Mouse (Mus musculus): ENCODE results near the gene Triap1. TPM values are rescaled to one million over a fixed set of nuclear protein-coding genes. Genes with fewer than 3 reads are reported as not detected.

The Triap1 gene
- polyA plus RNA-seq, 1 experiment from 2014 or later, result 50.1 TPM

- Histone ChIP-seq H3K36me3 (ENCODE audit: control insufficient read depth, insufficient read depth, low read length) (no peaks in the 10 kb centered on the region), H3K9ac (replicated peaks; ENCODE audit: low read length) (no peak overlapping the region), H3K4me1 (ENCODE audit: control insufficient read depth, insufficient read depth, low read length) (peaks cover 14% of the 10 kb centered on the region), H3K27ac (replicated peaks; ENCODE audit: low read depth, low read length) (no peak overlapping the region), H3K4me2 (ENCODE audit: low read length) (no peak overlapping the region), H3K9me3 (ENCODE audit: control insufficient read depth, low read length) (no peaks in the 10 kb centered on the region), H3K27me3 (ENCODE audit: control insufficient read depth, insufficient read depth, low read length) (no peaks in the 10 kb centered on the region), H3K4me3 (replicated peaks; ENCODE audit: low read depth, low read length) (no peak overlapping the region)
- DNase-seq (no peak), ATAC-seq (ENCODE audit: low FRiP score, low TSS enrichment) (no peak)
- WGBS, result 81% methylated on average over 10 of the region's 10 CpGs
Measured at GRCm38 (mm10) chr5:115312816-115313667, 28.0 kb upstream of the Triap1 start.

- Histone ChIP-seq H3K27me3 (ENCODE audit: control insufficient read depth, insufficient read depth, low read length) (no peaks in the 10 kb centered on the region), H3K4me3 (replicated peaks; ENCODE audit: low read depth, low read length) (no peak overlapping the region), H3K27ac (replicated peaks; ENCODE audit: low read depth, low read length) (no peak overlapping the region), H3K4me1 (ENCODE audit: control insufficient read depth, insufficient read depth, low read length) (peaks cover 18% of the 10 kb centered on the region), H3K9ac (replicated peaks; ENCODE audit: low read length) (no peak overlapping the region), H3K36me3 (ENCODE audit: control insufficient read depth, insufficient read depth, low read length) (no peaks in the 10 kb centered on the region), H3K4me2 (ENCODE audit: low read length) (no peak overlapping the region), H3K9me3 (ENCODE audit: control insufficient read depth, low read length) (no peaks in the 10 kb centered on the region)
- ATAC-seq (ENCODE audit: low FRiP score, low TSS enrichment) (no peak), DNase-seq (no peak)
- 34% methylated on average over 5 of the region's 5 CpGs for WGBS
Measured at GRCm38 (mm10) chr5:115313668-115313943, 27.4 kb upstream of the Triap1 start.

- H3K4me3 ChIP-seq (replicated peaks; ENCODE audit: low read depth, low read length), result no peak overlapping the region
- H3K27ac ChIP-seq (replicated peaks; ENCODE audit: low read depth, low read length), result peak overlapping the region; percentile 71
- H3K9ac ChIP-seq (replicated peaks; ENCODE audit: low read length), result 0 out of 2 replicates have a peak overlapping the region, but pooled peaks have one; percentile 37
- H3K4me1 ChIP-seq (ENCODE audit: control insufficient read depth, insufficient read depth, low read length), result peaks cover 28% of the 10 kb centered on the region
- peak; percentile 33 for DNase-seq
- peak overlapping the region; percentile 22; the same call in 1 of the 2 replicates for H3K4me2 ChIP-seq (ENCODE audit: low read length)
- no peaks in the 10 kb centered on the region for H3K36me3 ChIP-seq (ENCODE audit: control insufficient read depth, insufficient read depth, low read length)
- ATAC-seq (ENCODE audit: low FRiP score, low TSS enrichment), result no peak; the same call in 1 of the 2 replicates
- 3% methylated on average over 14 of the region's 14 CpGs for WGBS
- no peaks in the 10 kb centered on the region for H3K9me3 ChIP-seq (ENCODE audit: control insufficient read depth, low read length)
- H3K27me3 ChIP-seq (ENCODE audit: control insufficient read depth, insufficient read depth, low read length), result no peaks in the 10 kb centered on the region
Measured at GRCm38 (mm10) chr5:115316968-115317644, 23.9 kb upstream of the Triap1 start.

DNA sequence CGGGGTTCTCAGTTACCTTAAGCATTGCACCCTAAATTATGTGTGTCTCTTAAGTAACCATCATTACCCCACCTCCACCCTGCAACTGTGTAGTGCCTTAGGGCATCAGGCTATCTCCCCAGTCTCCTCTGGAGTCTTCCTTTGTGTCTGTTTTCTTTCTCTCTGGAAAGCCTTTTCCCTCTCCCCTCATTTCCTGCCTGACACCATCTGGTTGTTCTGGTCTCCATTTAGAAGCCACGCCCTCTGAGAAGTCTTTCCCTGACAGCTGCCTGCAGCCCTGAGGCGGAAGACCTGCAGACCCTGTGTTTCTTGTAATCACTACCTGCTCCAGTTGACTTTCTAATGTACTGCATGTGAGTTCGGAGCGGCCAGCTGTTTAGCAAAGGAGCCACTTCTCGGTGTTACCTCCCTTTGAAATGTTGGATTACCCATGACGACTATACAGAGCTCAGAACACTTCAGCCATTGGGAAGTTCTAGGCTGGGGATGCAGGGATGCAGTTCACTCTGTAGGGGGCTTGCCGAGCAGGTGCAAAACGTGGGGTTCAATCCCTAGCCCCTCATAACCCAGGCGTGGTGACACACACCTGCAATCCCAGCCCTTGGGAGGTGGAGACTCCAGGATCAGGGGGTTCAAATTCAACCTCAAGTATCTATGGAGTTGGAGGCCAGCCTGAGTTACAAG is 23.2 kb upstream of the Triap1 start:
- no peaks in the 10 kb centered on the region for H3K27me3 ChIP-seq (ENCODE audit: control insufficient read depth, insufficient read depth, low read length)
- H3K4me2 ChIP-seq (ENCODE audit: low read length), result peak overlapping the region; percentile 3; the same call in 1 of the 2 replicates
- DNase-seq (peak; percentile 66), ATAC-seq (ENCODE audit: low FRiP score, low TSS enrichment) (no peak; the same call in 1 of the 2 replicates)
- H3K4me3 ChIP-seq (replicated peaks; ENCODE audit: low read depth, low read length), result no peak overlapping the region
- H3K4me1 ChIP-seq (ENCODE audit: control insufficient read depth, insufficient read depth, low read length), result peaks cover 28% of the 10 kb centered on the region
- WGBS, result 8% methylated on average over 10 of the region's 10 CpGs
- H3K36me3 ChIP-seq (ENCODE audit: control insufficient read depth, insufficient read depth, low read length), result no peaks in the 10 kb centered on the region
- H3K9me3 ChIP-seq (ENCODE audit: control insufficient read depth, low read length), result no peaks in the 10 kb centered on the region
- H3K9ac ChIP-seq (replicated peaks; ENCODE audit: low read length), result no peak overlapping the region
- H3K27ac ChIP-seq (replicated peaks; ENCODE audit: low read depth, low read length), result peak overlapping the region; percentile 71

DNA sequence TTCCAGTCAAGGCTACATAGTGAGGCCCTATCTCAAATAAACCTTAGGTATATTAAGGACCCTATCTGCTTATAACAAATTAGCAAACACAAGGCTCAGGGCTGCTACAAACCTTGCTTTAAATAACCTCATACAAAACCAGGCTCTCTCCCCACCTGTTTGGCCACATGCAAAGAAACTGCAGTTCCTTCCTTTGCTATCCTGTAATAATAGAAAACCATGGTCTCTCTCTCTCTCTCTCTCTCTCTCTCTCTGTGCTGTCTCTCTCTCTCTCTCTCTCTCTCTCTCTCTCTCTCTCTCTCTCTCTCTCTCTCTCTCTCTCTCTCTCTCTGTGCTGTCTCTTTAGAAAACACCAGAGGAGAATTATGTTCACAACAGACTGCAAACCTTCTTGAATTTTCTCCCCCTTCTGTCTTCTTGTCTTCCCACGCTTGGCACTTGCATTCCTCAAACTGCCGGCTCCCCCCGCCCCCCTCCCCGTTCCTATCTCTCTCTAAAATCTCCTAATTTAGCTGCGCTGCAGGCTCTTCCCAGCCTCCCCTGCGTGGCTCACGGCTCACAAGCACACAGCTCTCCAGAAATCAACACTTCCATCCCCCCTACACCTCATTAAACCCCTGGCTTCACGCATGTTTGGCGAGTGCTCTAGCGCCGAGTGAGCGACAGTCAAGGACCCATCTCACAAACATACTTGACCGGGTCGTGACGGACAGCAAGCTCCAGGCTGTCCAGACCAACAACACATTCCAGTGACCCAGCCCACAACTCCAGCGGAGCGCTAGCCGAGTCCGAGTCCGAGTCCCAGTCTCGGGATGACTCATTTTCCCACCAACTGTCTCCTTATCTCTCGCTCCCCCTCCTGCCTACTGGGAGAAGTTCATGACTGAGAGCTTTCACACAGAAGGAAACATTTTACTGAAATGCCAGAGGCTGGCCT is 21.8 kb upstream of the Triap1 start:
- no peaks in the 10 kb centered on the region for H3K36me3 ChIP-seq (ENCODE audit: control insufficient read depth, insufficient read depth, low read length)
- peak; percentile 83 for DNase-seq
- H3K27me3 ChIP-seq (ENCODE audit: control insufficient read depth, insufficient read depth, low read length), result no peaks in the 10 kb centered on the region
- peak overlapping the region; percentile 75 for H3K4me2 ChIP-seq (ENCODE audit: low read length)
- peaks cover 28% of the 10 kb centered on the region for H3K4me1 ChIP-seq (ENCODE audit: control insufficient read depth, insufficient read depth, low read length)
- peak overlapping the region; percentile 26; the same call in 1 of the 2 replicates for H3K9ac ChIP-seq (replicated peaks; ENCODE audit: low read length)
- H3K9me3 ChIP-seq (ENCODE audit: control insufficient read depth, low read length), result no peaks in the 10 kb centered on the region
- peak overlapping the region; percentile 57 for H3K27ac ChIP-seq (replicated peaks; ENCODE audit: low read depth, low read length)
- peak; percentile 46; the same call in 1 of the 2 replicates for ATAC-seq (ENCODE audit: low FRiP score, low TSS enrichment)
- whole genome bisulfite sequencing, result under 1% methylated on average over 22 of the region's 22 CpGs
- H3K4me3 ChIP-seq (replicated peaks; ENCODE audit: low read depth, low read length), result peak overlapping the region; percentile 34

DNA sequence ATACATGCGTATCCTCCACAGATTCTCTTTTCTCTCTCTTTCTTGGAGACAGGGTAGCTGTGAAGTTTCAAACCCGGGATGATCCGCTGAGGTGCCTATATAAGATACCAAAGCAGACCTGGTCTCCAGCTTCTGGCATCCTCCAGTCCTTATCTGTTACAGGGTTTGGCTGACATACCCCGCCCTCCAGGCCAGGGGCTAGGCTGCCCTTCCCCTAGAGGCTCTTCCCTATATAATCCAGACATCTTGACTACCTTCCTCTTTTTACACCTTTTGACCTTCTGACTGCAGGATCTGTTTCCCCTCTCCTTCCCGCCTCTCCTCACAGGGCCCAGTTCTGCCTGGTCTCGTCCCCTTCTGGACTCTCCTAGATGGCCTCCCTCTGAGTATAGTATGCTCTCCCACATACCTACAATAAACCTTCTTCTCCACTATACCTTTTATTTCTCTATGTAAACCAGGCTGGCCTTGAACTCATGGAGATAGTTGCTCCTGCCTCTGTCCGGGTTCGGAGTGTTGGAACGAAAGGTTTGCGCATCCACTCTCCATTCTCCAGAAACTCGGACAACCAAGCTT is 14.7 kb upstream of the Triap1 start:
- Histone ChIP-seq H3K27ac (replicated peaks; ENCODE audit: low read depth, low read length) (peak overlapping the region; percentile 86), H3K27me3 (ENCODE audit: control insufficient read depth, insufficient read depth, low read length) (no peaks in the 10 kb centered on the region), H3K9me3 (ENCODE audit: control insufficient read depth, low read length) (no peaks in the 10 kb centered on the region), H3K4me3 (replicated peaks; ENCODE audit: low read depth, low read length) (peak overlapping the region; percentile 92), H3K9ac (replicated peaks; ENCODE audit: low read length) (peak overlapping the region; percentile 92), H3K4me2 (ENCODE audit: low read length) (peak overlapping the region; percentile 86), H3K36me3 (ENCODE audit: control insufficient read depth, insufficient read depth, low read length) (peaks cover 15% of the 10 kb centered on the region), H3K4me1 (ENCODE audit: control insufficient read depth, insufficient read depth, low read length) (peaks cover 19% of the 10 kb centered on the region)
- ATAC-seq (ENCODE audit: low FRiP score, low TSS enrichment) (peak; percentile 35), DNase-seq (no peak)
- WGBS, result 29% methylated on average over 11 of the region's 11 CpGs

DNA sequence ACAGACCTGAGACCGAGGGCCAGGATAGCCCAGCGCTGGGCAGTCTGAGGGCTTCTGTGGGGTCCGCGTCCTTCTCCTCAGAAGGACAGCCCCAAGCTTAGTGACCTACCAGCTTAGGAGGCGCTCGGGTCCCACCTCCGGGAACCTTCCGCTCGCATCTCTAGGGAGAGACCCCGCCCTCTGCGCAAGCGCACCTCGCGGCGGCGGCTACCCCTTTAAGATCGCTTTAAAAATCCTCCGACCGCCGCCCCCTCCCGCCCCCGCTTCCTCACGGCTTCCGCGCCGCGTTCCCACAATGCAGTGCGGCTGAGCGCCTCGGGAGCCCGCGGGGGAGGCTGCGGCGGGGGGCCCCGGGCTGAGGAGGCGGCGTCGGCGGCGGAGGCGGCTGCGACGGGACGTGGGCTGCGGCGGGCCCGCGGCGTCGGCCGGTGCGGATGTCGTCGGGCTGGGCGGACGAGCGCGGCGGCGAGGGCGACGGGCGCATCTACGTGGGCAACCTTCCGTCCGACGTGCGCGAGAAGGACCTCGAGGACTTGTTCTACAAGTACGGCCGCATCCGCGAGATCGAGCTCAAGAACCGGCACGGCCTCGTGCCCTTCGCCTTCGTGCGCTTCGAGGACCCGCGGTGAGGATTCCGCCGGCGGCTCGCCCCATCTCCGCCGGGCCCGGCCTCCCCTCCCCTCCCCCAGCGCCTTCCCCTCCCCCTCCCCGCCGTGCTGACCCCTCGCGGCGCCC is 14.0 kb upstream of the Triap1 start, which contains the start of gene Srsf9:
Gene Srsf9 (plus strand): TSS at position 303 of the 735 bp plus-strand sequence.
- H3K36me3 ChIP-seq (ENCODE audit: control insufficient read depth, insufficient read depth, low read length), result peaks cover 22% of the 10 kb centered on the region
- H3K9ac ChIP-seq (replicated peaks; ENCODE audit: low read length), result peak within 1 kb of the TSS; percentile 92
- peak; percentile 86 for ATAC-seq (ENCODE audit: low FRiP score, low TSS enrichment)
- peak within 1 kb of the TSS; percentile 86 for H3K27ac ChIP-seq (replicated peaks; ENCODE audit: low read depth, low read length)
- no peaks in the 10 kb centered on the region for H3K9me3 ChIP-seq (ENCODE audit: control insufficient read depth, low read length)
- peak within 1 kb of the TSS; percentile 86 for H3K4me2 ChIP-seq (ENCODE audit: low read length)
- H3K27me3 ChIP-seq (ENCODE audit: control insufficient read depth, insufficient read depth, low read length), result no peaks in the 10 kb centered on the region
- DNase-seq, result peak; percentile 98
- H3K4me1 ChIP-seq (ENCODE audit: control insufficient read depth, insufficient read depth, low read length), result peaks cover 19% of the 10 kb centered on the region
- H3K4me3 ChIP-seq (replicated peaks; ENCODE audit: low read depth, low read length), result peak within 1 kb of the TSS; percentile 92
- under 1% methylated on average over 84 of the region's 97 CpGs for WGBS

Measured in midbrain, embryonic 14.5 days (tissue).